Mouse (Mus musculus) neutrophil, adult 59 days (primary cell): ENCODE measurements around the gene Fan1. TPM values are rescaled to one million over a fixed set of nuclear protein-coding genes. Genes with fewer than 3 reads are reported as not detected.

ENCODE experiments used
- total RNA-seq, 2 experiments: library from RNA; stranded (reverse); gene quantifications; 1 replicate in 1 of 2; 2 replicates in 1 of 2; pipeline ENCODE4 v1.2.4; 2023

Fan1 gene
- total RNA-seq: 1 to 10 TPM; 2.7 to 2.8 TPM

DNA sequence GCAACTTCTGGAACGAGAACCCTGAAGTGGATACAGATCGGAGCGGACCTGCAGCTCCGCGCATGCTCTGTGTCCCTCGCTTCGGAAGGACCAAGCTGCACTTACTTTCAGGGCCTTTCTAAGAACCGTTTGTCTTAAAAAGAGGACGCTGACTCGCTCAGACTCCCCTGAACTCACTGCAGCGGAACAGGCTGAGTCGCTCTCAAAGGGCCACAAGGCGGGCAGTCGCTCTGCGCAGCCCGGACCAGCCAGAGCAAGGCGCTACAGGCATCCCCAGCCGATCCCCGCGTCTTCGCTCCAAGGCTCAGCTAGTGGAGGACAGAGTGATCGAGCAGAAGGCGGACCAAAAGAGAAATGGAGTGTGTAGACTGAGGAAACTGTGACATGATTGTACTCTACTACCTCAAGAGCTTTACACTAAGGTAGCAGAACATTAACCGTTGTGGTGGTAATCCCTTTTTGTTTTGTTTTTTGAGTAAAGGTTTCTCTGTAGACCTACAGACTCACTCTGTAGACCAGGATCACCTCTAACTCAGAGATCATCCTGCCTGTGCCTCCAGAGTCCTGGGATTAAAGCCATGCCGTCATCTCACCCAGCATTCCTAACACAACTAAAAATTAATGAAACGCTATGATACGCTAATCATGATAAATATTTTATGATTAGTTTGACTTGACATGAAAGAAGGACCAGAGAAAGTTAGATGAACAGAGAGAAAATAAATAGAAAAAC lies at the start of gene Fan1:
Gene Fan1 (minus strand): TSS at position 266 of the 733 bp plus-strand sequence.

DNA sequence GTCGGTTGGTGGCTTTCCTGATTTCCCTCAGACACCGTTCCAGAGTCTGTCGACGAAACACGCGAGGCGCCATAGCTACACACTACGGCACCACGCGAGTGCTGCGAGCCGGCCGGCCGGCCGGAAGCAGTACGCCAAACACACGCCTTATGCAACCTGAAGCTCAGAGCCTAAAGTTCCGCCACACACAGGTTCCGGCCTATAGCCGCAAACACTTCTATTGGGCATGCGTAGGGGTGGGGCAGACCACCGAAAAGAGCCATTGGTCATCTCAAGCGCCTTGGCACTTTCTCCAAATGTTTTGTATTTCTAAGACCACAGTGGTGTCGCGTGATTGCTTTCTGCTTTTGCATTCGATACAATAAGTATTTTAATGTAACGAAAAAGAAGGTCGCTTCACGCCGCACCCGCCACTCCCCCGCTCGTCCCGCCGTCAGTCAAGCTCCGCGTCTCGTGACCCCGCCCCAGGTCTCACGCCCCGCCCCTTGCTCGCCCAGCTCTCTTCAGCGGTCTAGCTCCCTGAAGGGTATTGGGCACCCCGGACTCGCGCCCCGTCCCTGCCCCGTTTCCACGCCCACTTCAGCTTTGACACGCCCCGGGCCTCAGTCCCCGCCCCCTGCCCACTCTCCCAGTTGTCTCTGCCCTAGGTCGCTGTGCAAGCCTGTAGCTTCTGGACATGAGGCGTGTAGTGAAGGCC lies 18.4 kb upstream of the Fan1 start, which contains the start of the genes Mphosph10 and Mcee:
Gene Mphosph10 (minus strand): TSS at position 147 of the 697 bp plus-strand sequence.
Gene Mcee (plus strand): TSS at position 486 of the 697 bp plus-strand sequence.

Other genes starting within 250 kb of the Fan1 start
- not detected for gene Trpm1, start 220.3 kb downstream of the Fan1 start, total RNA-seq
- 10 to 100 TPM; 13.3 to 18.0 TPM for gene Mtmr10, start 86.4 kb downstream of the Fan1 start, total RNA-seq
- gene Mphosph10, start 18.2 kb upstream of the Fan1 start, total RNA-seq: 10 to 100 TPM; 31.9 to 34.6 TPM
- gene Mcee, start 18.5 kb upstream of the Fan1 start, total RNA-seq: 10 to 100 TPM; 34.0 to 35.4 TPM
- gene Apba2, start 127.6 kb upstream of the Fan1 start, total RNA-seq: not detected